Mouse (Mus musculus) liver, embryonic 11.5 days (tissue): ENCODE data around the gene Grwd1. TPM values are rescaled to one million over a fixed set of nuclear protein-coding genes. Genes with fewer than 3 reads are reported as not detected.

Source experiments
- ATAC-seq: fragments of 200-750 bp; cut with Nextera tagmentation; replicated peaks from 2 replicates; pipeline ENCODE4 v1.8.0; 2017; ENCODE audit warnings: moderate number of reproducible peaks, mild to moderate bottlenecking, moderate TSS enrichment, moderate library complexity; ENCODE audit not compliant: low FRiP score
- DNase-seq: peaks from one replicate; pipeline ENCODE4 v3.0.0-alpha.2; 2017; ENCODE audit warnings: low spot score
- H3K27ac ChIP-seq: fragments of 300-500 bp; sonication (generic); 2 replicates; pipeline ENCODE4 v1.5.1; 2014; ENCODE audit warnings: mild to moderate bottlenecking, low read depth, low read length, control low read depth
- H3K27me3 ChIP-seq: fragments of 300-500 bp; sonication (generic); replicated peaks from 2 replicates; pipeline ENCODE4 v1.6.1; 2014; ENCODE audit warnings: low read length, mixed read lengths; ENCODE audit not compliant: control insufficient read depth, insufficient read depth
- H3K36me3 ChIP-seq: fragments of 300-500 bp; sonication (generic); 2 replicates; pipeline ENCODE4 v1.6.1; 2014; ENCODE audit warnings: mild to moderate bottlenecking, low read length, moderate library complexity, mixed read lengths; ENCODE audit not compliant: control insufficient read depth, insufficient read depth
- H3K4me1 ChIP-seq: fragments of 300-500 bp; sonication (generic); replicated peaks from 2 replicates; pipeline ENCODE4 v1.6.1; 2014; ENCODE audit warnings: low read length, mixed read lengths; ENCODE audit not compliant: control insufficient read depth, insufficient read depth
- H3K4me2 ChIP-seq: fragments of 300-500 bp; sonication (generic); 2 replicates; pipeline ENCODE4 v1.6.1; 2014; ENCODE audit warnings: mild to moderate bottlenecking, control low read depth, moderate library complexity
- H3K4me3 ChIP-seq: fragments of 300-500 bp; sonication (generic); 2 replicates; pipeline ENCODE4 v1.5.1; 2014; ENCODE audit warnings: low read depth, low read length, control low read depth
- H3K9ac ChIP-seq: fragments of 300-500 bp; sonication (generic); 2 replicates; pipeline ENCODE4 v1.6.1; 2014; ENCODE audit warnings: low read depth, low read length, control low read depth
- H3K9me3 ChIP-seq: fragments of 300-500 bp; sonication (generic); 2 replicates; pipeline ENCODE4 v1.6.1; 2016; ENCODE audit warnings: low read length, inconsistent platforms, mixed read lengths; ENCODE audit not compliant: control insufficient read depth
- whole genome bisulfite sequencing: fragments of 180-500 bp; shearing (Covaris S2); extraction: QIAGEN DNeasy Blood & Tissue Kit; methylation state at CpG from one replicate; pipeline ENCODE4 v1.1.7; 2014; 5-methylcytosine and 5-hydroxymethylcytosine counted together
- polyA plus RNA-seq: library from polyadenylated mRNA; unstranded; fragments of >200 nt; fragmentation: Nextera tagmentation; extraction: Ambion mirVana; gene quantifications from 2 replicates; pipeline ENCODE4 v1.2.1, GENCODE M21; 2014

Grwd1 gene
- polyA plus RNA-seq, 1 experiment from 2014 or later = 101 TPM

- Histone ChIP-seq H3K9me3 (no peaks in the 10 kb centered on the region), H3K27ac (no peak overlapping the region), H3K4me1 (peaks cover 4% of the 10 kb centered on the region; the same call in 1 of the 2 replicates), H3K9ac (no peak overlapping the region), H3K4me2 (peak overlapping the region; percentile 5), H3K36me3 (no peaks in the 10 kb centered on the region), H3K27me3 (peaks cover 17% of the 10 kb centered on the region), H3K4me3 (no peak overlapping the region)
- DNase-seq (no peak), ATAC-seq (no peak)
- 21% methylated on average over 22 of the region's 22 CpGs for WGBS
Observed at GRCm38 (mm10) chr7:45779081-45779641, 51.6 kb downstream of the Grwd1 start.

- no peaks in the 10 kb centered on the region for H3K36me3 ChIP-seq
- H3K27me3 ChIP-seq = peaks cover 8% of the 10 kb centered on the region
- no peak overlapping the region for H3K4me3 ChIP-seq
- H3K27ac ChIP-seq = no peak overlapping the region
- no peak overlapping the region for H3K9ac ChIP-seq
- no peaks in the 10 kb centered on the region for H3K9me3 ChIP-seq
- H3K4me1 ChIP-seq = peaks cover 4% of the 10 kb centered on the region; the same call in 1 of the 2 replicates
- no peak for DNase-seq
- no peak for ATAC-seq
- no peak overlapping the region for H3K4me2 ChIP-seq
- 67% methylated on average over 7 of the region's 7 CpGs for WGBS
Observed at GRCm38 (mm10) chr7:45775237-45775636, 55.5 kb downstream of the Grwd1 start.

Other genes starting within 250 kb of the Grwd1 start
- 0.23 TPM in 1 of 2 replicates, not detected in the other for gene Fgf21, start 215.5 kb downstream of the Grwd1 start, polyA plus RNA-seq
- not detected in 2 replicates for gene Fut1, start 213.7 kb downstream of the Grwd1 start, polyA plus RNA-seq
- 0.21 and 0.22 TPM in 2 replicates for gene Izumo1, start 209.1 kb downstream of the Grwd1 start, polyA plus RNA-seq
- gene Rasip1, start 203.5 kb downstream of the Grwd1 start, polyA plus RNA-seq = 8.0 and 9.3 TPM in 2 replicates
- gene Mamstr, start 191.0 kb downstream of the Grwd1 start, polyA plus RNA-seq = 0.69 and 0.73 TPM in 2 replicates
- gene Fut2, start 164.6 kb downstream of the Grwd1 start, polyA plus RNA-seq = 0.08 TPM in 1 of 2 replicates, not detected in the other
- 0.23 TPM in 1 of 2 replicates, not detected in the other for gene Ntn5, start 146.9 kb downstream of the Grwd1 start, polyA plus RNA-seq
- gene Sec1, start 136.5 kb downstream of the Grwd1 start, polyA plus RNA-seq = 0.30 and 0.33 TPM in 2 replicates
- gene Car11, start 131.1 kb downstream of the Grwd1 start, polyA plus RNA-seq = 1.0 and 1.2 TPM in 2 replicates
- gene Dbp, start 125.9 kb downstream of the Grwd1 start, polyA plus RNA-seq = 1.8 and 1.9 TPM in 2 replicates
- 1,405 and 1,469 TPM in 2 replicates for gene Rpl18, start 115.5 kb downstream of the Grwd1 start, polyA plus RNA-seq
- gene Sphk2, start 112.9 kb downstream of the Grwd1 start, polyA plus RNA-seq = 24.2 and 25.6 TPM in 2 replicates
- gene Fam83e, start 109.7 kb downstream of the Grwd1 start, polyA plus RNA-seq = 0.77 and 1.1 TPM in 2 replicates
- gene Spaca4, start 105.1 kb downstream of the Grwd1 start, polyA plus RNA-seq = not detected in 2 replicates
- gene Lmtk3, start 47.2 kb downstream of the Grwd1 start, polyA plus RNA-seq = 0.30 and 0.45 TPM in 2 replicates
- gene Sult2b1, start 46.3 kb downstream of the Grwd1 start, polyA plus RNA-seq = 0.65 and 0.70 TPM in 2 replicates
- gene Cyth2, start 16.4 kb downstream of the Grwd1 start, polyA plus RNA-seq = 67.2 and 69.1 TPM in 2 replicates
- 0.40 and 0.74 TPM in 2 replicates for gene Kcnj14, start 6.2 kb downstream of the Grwd1 start, polyA plus RNA-seq
- 54.8 and 60.7 TPM in 2 replicates for gene Kdelr1, start 41.8 kb upstream of the Grwd1 start, polyA plus RNA-seq
- gene Grin2d, start 47.4 kb upstream of the Grwd1 start, polyA plus RNA-seq = 0.13 and 0.23 TPM in 2 replicates
- 1.0 and 1.3 TPM in 2 replicates for gene Syngr4, start 65.8 kb upstream of the Grwd1 start, polyA plus RNA-seq
- gene Tmem143, start 66.0 kb upstream of the Grwd1 start, polyA plus RNA-seq = 4.0 and 5.8 TPM in 2 replicates
- 91.8 and 99.6 TPM in 2 replicates for gene Emp3, start 90.5 kb upstream of the Grwd1 start, polyA plus RNA-seq
- gene Ccdc114, start 93.1 kb upstream of the Grwd1 start, polyA plus RNA-seq = 2.4 and 4.3 TPM in 2 replicates
- 5.2 and 5.4 TPM in 2 replicates for gene Abcc6, start 199.4 kb upstream of the Grwd1 start, polyA plus RNA-seq
- 45.5 and 47.6 TPM in 2 replicates for gene Nomo1, start 202.8 kb upstream of the Grwd1 start, polyA plus RNA-seq